Mouse (Mus musculus) CD4-positive helper T cell, adult 2 months (primary cell): Measurements from ENCODE around the gene Ptpn1.
A peak's percentile ranks its signal among the peaks of the same experiment; 100 is the strongest.

Experiments used
- DNase-seq: peaks from one replicate; pipeline ENCODE4 v3.0.0-alpha.2; 2012; ENCODE audit warnings: low read depth, missing footprints, low spot score

Gene Ptpn1

GRCm38 (mm10) chr2:167931985-167932726 lies at the start of gene Ptpn1:
Gene Ptpn1 (plus strand): TSS chr2:167932057.
- DNase-seq, result peak; percentile 98

GRCm38 (mm10) chr2:167886485-167886884 lies 45.4 kb upstream of the Ptpn1 start:
- no peak for DNase-seq

DNA sequence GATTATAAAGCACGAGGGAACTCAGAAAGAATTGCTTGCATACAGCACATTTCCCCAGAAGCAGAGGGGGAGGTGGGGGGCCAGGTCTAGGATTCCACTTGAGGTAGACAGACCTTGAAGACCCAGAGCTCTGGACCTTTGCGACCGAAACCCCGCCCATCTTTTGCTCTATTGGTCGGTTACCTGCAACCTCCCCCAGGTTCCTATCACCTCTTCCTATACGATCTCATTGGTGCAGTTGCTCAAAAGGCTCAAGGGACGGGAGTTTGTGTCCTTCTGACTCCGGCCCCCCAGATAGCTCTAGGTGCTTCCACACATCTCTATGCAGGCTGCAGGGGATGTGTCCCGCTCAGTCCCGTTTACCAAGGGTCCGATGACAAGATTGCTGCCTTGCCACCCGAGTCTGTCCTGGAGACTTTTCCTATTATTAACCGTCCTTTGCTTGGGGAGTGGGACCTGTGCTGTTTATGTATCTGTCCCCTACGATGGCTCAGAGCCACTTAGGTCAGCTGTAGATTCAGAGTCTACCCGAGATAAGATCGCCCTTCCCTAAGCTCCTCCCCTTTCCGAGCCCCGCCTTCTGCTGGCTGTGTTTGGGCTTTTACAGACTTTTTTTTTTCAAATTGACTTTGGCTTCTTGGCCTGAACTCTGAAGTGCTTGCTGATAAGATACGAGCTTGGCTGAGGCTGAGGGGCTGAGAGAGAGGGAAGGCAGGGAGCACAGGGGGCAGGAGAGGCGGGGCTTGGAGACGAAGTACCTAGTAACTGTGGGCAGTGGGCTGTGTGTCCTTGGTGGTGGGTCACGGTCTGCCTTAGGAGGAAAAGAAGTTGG lies 44.1 kb upstream of the Ptpn1 start:
- DNase-seq, result peak; percentile 75

DNA sequence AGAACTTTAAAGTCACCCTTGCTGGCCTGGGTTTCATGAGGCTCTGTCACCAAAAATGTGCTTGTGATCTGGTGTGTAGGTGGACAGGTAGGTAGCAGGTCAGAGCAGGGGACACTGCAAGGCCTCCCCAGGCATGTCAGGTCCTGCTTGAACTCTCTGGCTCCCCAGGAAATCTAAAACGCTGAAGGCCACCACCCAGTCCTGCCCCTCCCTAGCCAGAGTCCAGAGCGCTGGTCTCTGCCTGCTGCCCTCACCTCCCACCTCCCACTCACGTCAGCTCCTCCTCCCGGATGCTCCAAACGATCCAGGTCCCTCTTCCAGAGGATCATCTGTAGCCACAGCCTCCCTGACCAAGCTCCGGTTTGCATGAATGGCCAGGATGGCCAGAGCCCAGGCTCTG lies 43.0 kb upstream of the Ptpn1 start:
- DNase-seq, result no peak

- no peak for DNase-seq
Measured at GRCm38 (mm10) chr2:167889886-167890285, 42.0 kb upstream of the Ptpn1 start.

GRCm38 (mm10) chr2:167891908-167892307 lies 39.9 kb upstream of the Ptpn1 start:
- peak; percentile 56 for DNase-seq

- no peak for DNase-seq
Measured at GRCm38 (mm10) chr2:167893680-167894079, 38.2 kb upstream of the Ptpn1 start.

GRCm38 (mm10) chr2:167894948-167895372 lies 36.9 kb upstream of the Ptpn1 start:
- peak; percentile 87 for DNase-seq

DNA sequence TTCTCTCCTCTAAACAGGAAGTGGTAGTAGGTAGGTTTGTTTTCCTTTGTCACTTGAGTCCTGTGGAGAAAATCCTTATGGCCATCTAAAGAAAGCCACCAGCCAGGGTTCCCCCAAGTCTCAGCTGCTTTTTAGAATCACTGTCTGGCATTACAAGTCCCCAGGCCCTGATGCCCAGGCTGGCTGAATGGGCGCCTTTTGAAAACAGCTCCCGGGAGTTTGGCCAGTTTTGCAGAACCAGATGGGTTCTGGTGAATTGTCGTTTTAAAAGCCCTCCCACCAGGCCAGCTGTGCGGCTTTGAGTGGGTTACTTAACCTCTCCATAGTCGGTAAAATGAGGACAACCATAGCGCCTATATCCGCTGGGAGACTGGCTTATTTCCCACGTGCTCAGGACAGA lies 34.0 kb upstream of the Ptpn1 start:
- DNase-seq, result no peak

GRCm38 (mm10) chr2:167899989-167900421 lies 31.9 kb upstream of the Ptpn1 start:
- DNase-seq, result no peak

DNA sequence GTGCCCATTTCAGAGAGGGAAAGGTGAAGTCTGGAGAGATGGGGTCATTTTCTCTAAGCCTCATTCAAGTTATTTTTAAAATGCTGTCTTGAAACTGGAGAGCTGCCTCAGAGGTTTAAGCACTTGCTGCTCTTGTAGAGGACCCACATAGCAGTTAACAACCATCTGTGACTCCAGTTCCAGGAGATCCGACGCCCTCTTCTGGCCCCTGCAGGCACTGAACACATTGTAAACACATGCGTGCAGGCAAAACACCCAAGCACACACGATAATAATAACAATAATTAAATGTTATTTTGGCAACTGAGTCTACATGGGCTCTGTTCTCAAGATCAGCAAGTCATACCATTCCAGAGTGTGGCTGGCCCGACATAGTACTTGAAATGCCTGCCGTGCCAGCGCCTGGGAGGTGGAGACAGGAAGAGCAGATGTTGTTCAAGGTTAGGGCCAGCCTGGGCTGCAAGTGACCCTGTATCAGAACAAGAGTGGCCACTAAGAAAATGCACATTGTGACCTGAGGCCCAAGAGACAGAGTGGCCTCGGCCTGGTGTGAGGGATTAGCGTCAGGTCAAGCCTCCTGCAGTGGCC lies 29.6 kb upstream of the Ptpn1 start:
- no peak for DNase-seq

GRCm38 (mm10) chr2:167903242-167903952 lies 28.5 kb upstream of the Ptpn1 start:
- no peak for DNase-seq

GRCm38 (mm10) chr2:167904621-167905367 lies 27.1 kb upstream of the Ptpn1 start:
- no peak for DNase-seq

- DNase-seq, result no peak
Measured at GRCm38 (mm10) chr2:167905561-167905960, 26.3 kb upstream of the Ptpn1 start.

GRCm38 (mm10) chr2:167906729-167907128 lies 25.1 kb upstream of the Ptpn1 start:
- no peak for DNase-seq

- no peak for DNase-seq
Measured at GRCm38 (mm10) chr2:167909531-167910177, 22.2 kb upstream of the Ptpn1 start.

DNA sequence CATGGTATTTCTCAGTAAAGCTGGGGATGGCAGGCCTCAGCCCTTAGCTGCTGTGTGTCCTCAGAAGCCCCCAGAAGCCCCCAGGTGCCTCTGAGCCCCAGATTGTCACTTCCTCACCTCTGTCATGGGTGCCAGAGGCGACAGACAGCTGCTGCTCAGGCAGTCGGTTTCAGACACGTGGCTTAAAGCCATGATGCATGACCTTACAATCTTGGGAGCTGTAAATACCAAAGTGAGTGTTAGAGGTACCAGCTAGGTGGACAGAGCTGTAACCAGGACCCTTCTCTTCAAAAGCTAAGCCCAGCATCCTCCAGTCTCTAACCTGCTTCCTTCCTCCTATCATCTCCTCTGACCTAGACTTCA lies 21.7 kb upstream of the Ptpn1 start:
- DNase-seq, result no peak

GRCm38 (mm10) chr2:167911511-167911910 lies 20.3 kb upstream of the Ptpn1 start:
- DNase-seq, result no peak

DNA sequence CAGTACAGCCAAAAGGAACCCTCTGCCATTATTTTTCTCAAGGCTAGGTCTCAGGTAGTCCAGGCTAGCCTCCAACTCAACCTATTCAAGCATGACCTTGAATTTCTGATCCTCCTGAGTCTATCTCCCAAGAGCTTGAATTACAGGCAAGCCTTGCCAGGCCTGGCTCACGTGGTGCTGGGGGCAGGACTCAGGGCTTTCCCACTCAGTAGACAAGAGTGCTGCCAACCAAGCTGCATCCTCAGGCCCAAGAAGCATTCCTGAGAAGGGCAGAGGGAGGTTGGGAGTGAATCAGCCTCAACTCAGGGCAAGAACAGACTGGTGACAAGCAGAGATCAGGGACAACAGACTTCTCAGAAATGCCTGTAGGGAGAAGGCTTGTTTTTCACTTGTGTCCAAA lies 12.8 kb upstream of the Ptpn1 start:
- DNase-seq, result no peak

- DNase-seq, result no peak
Measured at GRCm38 (mm10) chr2:167920041-167920440, 11.8 kb upstream of the Ptpn1 start.
